Mouse (Mus musculus) forebrain, embryonic 10.5 days (tissue): ENCODE data around the gene D630045J12Rik. TPM values are rescaled to one million over a fixed set of nuclear protein-coding genes. Genes with fewer than 3 reads are reported as not detected.
A peak's percentile ranks its signal among the peaks of the same experiment; 100 is the strongest.

Experiments
- DNase-seq: peaks from one replicate; pipeline ENCODE4 v3.0.0-alpha.2; 2017; ENCODE audit warnings: low spot score; ENCODE audit errors: extremely low spot score
- H3K27ac ChIP-seq: fragments of 300-500 bp; sonication (generic); 2 replicates; pipeline ENCODE4 v1.5.1; 2016; ENCODE audit warnings: mild to moderate bottlenecking
- H3K27me3 ChIP-seq: fragments of 300-500 bp; sonication (generic); 2 replicates; pipeline ENCODE4 v1.6.1; 2016; ENCODE audit warnings: mild to moderate bottlenecking; ENCODE audit not compliant: poor library complexity, severe bottlenecking
- H3K36me3 ChIP-seq: fragments of 300-500 bp; sonication (generic); replicated peaks from 2 replicates; pipeline ENCODE4 v1.6.1; 2016; ENCODE audit warnings: mild to moderate bottlenecking, moderate library complexity
- H3K4me1 ChIP-seq: fragments of 300-500 bp; sonication (generic); 2 replicates; pipeline ENCODE4 v1.6.1; 2016
- H3K4me3 ChIP-seq: fragments of 300-500 bp; sonication (generic); 2 replicates; pipeline ENCODE4 v1.5.1; 2016; ENCODE audit warnings: mild to moderate bottlenecking, moderate library complexity
- H3K9me3 ChIP-seq: fragments of 300-500 bp; sonication (generic); 2 replicates; pipeline ENCODE4 v1.6.1; 2016; ENCODE audit warnings: mild to moderate bottlenecking, moderate library complexity
- WGBS: fragments of 180-500 bp; shearing (Covaris S2); methylation state at CpG from one replicate; pipeline ENCODE4 v1.1.7; 2016; 5-methylcytosine and 5-hydroxymethylcytosine counted together
- polyA plus RNA-seq: library from polyadenylated mRNA; unstranded; fragments of >200 nt; fragmentation: Nextera tagmentation; extraction: Ambion mirVana; gene quantifications from 2 replicates; pipeline ENCODE4 v1.2.1, GENCODE M21; 2016

Gene D630045J12Rik
- 5.4 and 6.3 TPM in 2 replicates for polyA plus RNA-seq

- Histone ChIP-seq H3K27me3 (peaks cover 41% of the 10 kb centered on the region), H3K27ac (peak within 1 kb of the TSS; percentile 94), H3K36me3 (no peaks in the 10 kb centered on the region), H3K9me3 (no peaks in the 10 kb centered on the region), H3K4me1 (peaks cover 41% of the 10 kb centered on the region), H3K4me3 (peak within 1 kb of the TSS; percentile 82)
- WGBS: under 1% methylated on average over 107 of the region's 118 CpGs
- peak; percentile 63 for DNase-seq
These were observed at the start of gene D630045J12Rik for GRCm38 (mm10) chr6:38253736-38254641. Gene D630045J12Rik (minus strand): TSS chr6:38254009.

- under 1% methylated on average over 59 of the region's 70 CpGs for WGBS
- Histone ChIP-seq H3K27me3 (peaks cover 45% of the 10 kb centered on the region), H3K36me3 (peaks cover 37% of the 10 kb centered on the region), H3K27ac (peak within 1 kb of the TSS; percentile 98), H3K4me1 (peaks cover 25% of the 10 kb centered on the region), H3K9me3 (peaks cover 3% of the 10 kb centered on the region; the same call in 1 of the 2 replicates), H3K4me3 (peak within 1 kb of the TSS; percentile 77)
- peak; percentile 79 for DNase-seq
These were observed 45.1 kb upstream of the D630045J12Rik start, which contains the start of gene Zc3hav1l for GRCm38 (mm10) chr6:38298761-38299401. Gene Zc3hav1l (minus strand): TSS chr6:38299259.

DNA sequence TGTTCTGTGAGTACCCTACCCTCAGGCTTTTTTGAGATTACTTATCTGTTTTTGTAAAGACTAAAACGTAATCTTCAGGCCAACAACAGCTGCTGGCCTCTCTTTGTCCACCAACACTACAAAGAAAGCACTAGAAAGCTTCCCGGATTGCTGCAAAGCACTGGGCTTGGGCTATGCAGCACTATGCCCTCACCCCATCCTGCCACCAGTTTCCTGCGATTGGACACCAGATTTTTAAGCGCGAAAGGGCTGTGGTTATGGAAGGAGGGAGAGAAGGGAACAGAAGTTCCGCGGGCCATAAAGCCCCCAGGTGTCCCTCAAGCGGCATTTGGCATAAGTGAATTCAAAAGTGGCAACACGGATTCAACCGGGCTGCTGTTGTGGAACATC lies 44.4 kb upstream of the D630045J12Rik start:
- Histone ChIP-seq H3K36me3 (peaks cover 40% of the 10 kb centered on the region), H3K9me3 (peaks cover 3% of the 10 kb centered on the region; the same call in 1 of the 2 replicates), H3K4me1 (peaks cover 28% of the 10 kb centered on the region), H3K4me3 (peak overlapping the region; percentile 77), H3K27me3 (peaks cover 46% of the 10 kb centered on the region), H3K27ac (peak overlapping the region; percentile 98)
- peak; percentile 64 for DNase-seq
- 0% methylated on average over 10 of the region's 10 CpGs for WGBS

- peak overlapping the region; percentile 98 for H3K27ac ChIP-seq
- 45% methylated on average over 12 of the region's 12 CpGs for WGBS
- H3K4me3 ChIP-seq: peak overlapping the region; percentile 77
- peak; percentile 49 for DNase-seq
- H3K4me1 ChIP-seq: peaks cover 33% of the 10 kb centered on the region
- H3K9me3 ChIP-seq: 0 out of 2 replicates have a peak, but pooled peaks cover 3% of the 10 kb centered on the region
- peaks cover 44% of the 10 kb centered on the region for H3K36me3 ChIP-seq
- H3K27me3 ChIP-seq: peaks cover 49% of the 10 kb centered on the region
These were observed 43.9 kb upstream of the D630045J12Rik start for GRCm38 (mm10) chr6:38297580-38298245.

DNA sequence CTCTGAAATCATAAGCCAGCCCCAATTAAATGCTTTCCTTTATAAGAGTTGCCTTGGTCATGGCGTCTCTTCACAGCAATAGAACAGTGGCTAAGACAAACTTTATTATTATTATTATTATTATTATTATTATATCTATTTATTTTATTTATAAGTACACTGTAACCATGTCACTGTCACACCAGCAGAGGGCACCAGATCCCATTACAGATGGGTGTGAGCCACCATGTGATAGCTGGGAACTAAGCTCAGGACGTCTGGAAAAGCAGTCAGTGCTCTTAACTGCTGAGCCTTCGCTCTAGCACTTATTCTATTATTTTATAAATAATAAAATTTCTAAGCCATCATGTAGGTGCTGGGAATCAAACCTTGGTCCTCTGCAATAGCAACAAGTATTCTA lies 39.9 kb upstream of the D630045J12Rik start:
- Histone ChIP-seq H3K36me3 (peaks cover 84% of the 10 kb centered on the region), H3K27me3 (peaks cover 75% of the 10 kb centered on the region)

GRCm38 (mm10) chr6:38292871-38293646 lies 39.2 kb upstream of the D630045J12Rik start:
- Histone ChIP-seq H3K4me3 (no peak overlapping the region), H3K27me3 (peaks cover 75% of the 10 kb centered on the region), H3K9me3 (0 out of 2 replicates have a peak, but pooled peaks cover 3% of the 10 kb centered on the region), H3K4me1 (peaks cover 17% of the 10 kb centered on the region), H3K36me3 (peaks cover 88% of the 10 kb centered on the region), H3K27ac (peak overlapping the region; percentile 60; the same call in 1 of the 2 replicates)
- DNase-seq: peak; percentile 25
- WGBS: 19% methylated on average over 11 of the region's 11 CpGs

More for the DNA sequence above, 39.9 kb upstream of the D630045J12Rik start:
- Histone ChIP-seq H3K4me3 (no peak overlapping the region), H3K9me3 (0 out of 2 replicates have a peak, but pooled peaks cover 3% of the 10 kb centered on the region), H3K4me1 (peaks cover 23% of the 10 kb centered on the region), H3K27ac (no peak overlapping the region)
- 42% methylated on average over 3 of the region's 3 CpGs for WGBS
- no peak for DNase-seq

GRCm38 (mm10) chr6:38284422-38284821 lies 30.6 kb upstream of the D630045J12Rik start:
- WGBS: 98% methylated on average over 19 of the region's 19 CpGs
- no peak for DNase-seq
- peaks cover 5% of the 10 kb centered on the region; the same call in 1 of the 2 replicates for H3K27me3 ChIP-seq
- H3K4me1 ChIP-seq: no peaks in the 10 kb centered on the region
- peaks cover 14% of the 10 kb centered on the region for H3K9me3 ChIP-seq
- peaks cover 57% of the 10 kb centered on the region for H3K36me3 ChIP-seq
- H3K27ac ChIP-seq: no peak overlapping the region
- H3K4me3 ChIP-seq: no peak overlapping the region

GRCm38 (mm10) chr6:38264466-38264865 lies 10.7 kb upstream of the D630045J12Rik start:
- H3K4me3 ChIP-seq: no peak overlapping the region
- H3K9me3 ChIP-seq: no peaks in the 10 kb centered on the region
- DNase-seq: no peak
- no peak overlapping the region for H3K27ac ChIP-seq
- no peaks in the 10 kb centered on the region for H3K4me1 ChIP-seq
- WGBS: 86% methylated on average over 7 of the region's 7 CpGs
- H3K36me3 ChIP-seq: no peaks in the 10 kb centered on the region
- H3K27me3 ChIP-seq: no peaks in the 10 kb centered on the region

DNA sequence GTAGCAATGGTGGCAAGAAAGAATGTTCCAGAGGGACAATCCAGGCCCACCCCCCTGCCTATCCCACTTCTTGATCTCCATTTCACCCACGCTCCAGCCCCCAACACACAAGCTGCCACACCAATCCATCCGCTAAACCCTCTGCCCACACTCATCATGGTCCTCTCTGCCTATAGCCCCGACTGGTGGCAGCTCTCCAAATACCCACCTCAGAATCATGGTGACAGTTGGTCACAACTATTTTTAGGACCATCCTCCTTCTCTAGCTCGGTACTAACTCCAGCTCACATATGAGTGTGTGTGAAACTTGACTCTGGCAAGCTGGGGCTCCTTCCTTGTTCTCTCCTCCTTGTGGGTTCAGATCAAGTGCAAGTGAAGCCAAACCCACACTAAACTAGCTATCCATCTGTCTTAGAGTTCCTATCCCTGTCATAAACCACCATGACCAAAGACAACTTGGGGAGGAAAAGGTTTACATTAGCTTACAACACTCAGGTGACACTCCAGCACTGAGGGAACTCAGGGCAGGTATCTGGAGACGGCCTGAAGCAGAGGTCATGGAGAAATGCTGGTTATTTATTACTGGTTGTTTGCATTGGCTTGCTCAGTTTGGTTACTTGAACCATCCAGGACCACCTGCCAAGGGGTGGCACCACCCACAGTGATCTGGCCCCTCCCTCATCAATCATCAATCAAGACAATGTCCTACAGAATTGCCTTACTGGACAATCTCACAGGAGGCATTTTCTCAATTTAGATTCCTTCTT lies 9.8 kb upstream of the D630045J12Rik start:
- H3K4me1 ChIP-seq: no peaks in the 10 kb centered on the region
- no peaks in the 10 kb centered on the region for H3K36me3 ChIP-seq
- no peak overlapping the region for H3K27ac ChIP-seq
- H3K9me3 ChIP-seq: no peaks in the 10 kb centered on the region
- WGBS: 84% methylated on average over 5 of the region's 5 CpGs
- no peak overlapping the region for H3K4me3 ChIP-seq
- no peak for DNase-seq
- H3K27me3 ChIP-seq: no peaks in the 10 kb centered on the region

- Histone ChIP-seq H3K4me1 (no peaks in the 10 kb centered on the region), H3K36me3 (no peaks in the 10 kb centered on the region), H3K27ac (no peak overlapping the region), H3K9me3 (no peaks in the 10 kb centered on the region), H3K27me3 (no peaks in the 10 kb centered on the region), H3K4me3 (no peak overlapping the region)
- WGBS: 70% methylated on average over 4 of the region's 4 CpGs
- no peak for DNase-seq
These were observed 8.1 kb upstream of the D630045J12Rik start for GRCm38 (mm10) chr6:38261877-38262276.

- WGBS: 96% methylated on average over 8 of the region's 8 CpGs
- no peak overlapping the region for H3K27ac ChIP-seq
- H3K4me1 ChIP-seq: peaks cover 19% of the 10 kb centered on the region
- DNase-seq: no peak
- no peaks in the 10 kb centered on the region for H3K9me3 ChIP-seq
- H3K36me3 ChIP-seq: no peaks in the 10 kb centered on the region
- H3K4me3 ChIP-seq: no peak overlapping the region
- peaks cover 28% of the 10 kb centered on the region for H3K27me3 ChIP-seq
These were observed 3.7 kb upstream of the D630045J12Rik start for GRCm38 (mm10) chr6:38257506-38257905.
